Mouse (Mus musculus): ENCODE data around the gene Zbtb9. TPM values are rescaled to one million over a fixed set of nuclear protein-coding genes. Genes with fewer than 3 reads are reported as not detected.

Zbtb9 gene
- total RNA-seq, 2 experiments from 2014 or later = 14.8 to 15.7 TPM

GRCm38 (mm10) chr17:27048445-27049239 lies 75.7 kb downstream of the Zbtb9 start:
- no peak for TF ChIP-seq CTCF (conservative IDR thresholded peaks at IDR 0.05)
- Histone ChIP-seq H3K27ac (no peak overlapping the region), H3K4me3 (no peak overlapping the region)
- no peak for DNase-seq (ENCODE audit: low spot score in 2 of 2)

GRCm38 (mm10) chr17:27050853-27051252 lies 77.9 kb downstream of the Zbtb9 start:
- DNase-seq (ENCODE audit: low spot score in 2 of 2) = no peak
- H3K4me3 ChIP-seq = no peak overlapping the region
- TF ChIP-seq CTCF (conservative IDR thresholded peaks at IDR 0.05) = no peak
- H3K27ac ChIP-seq = no peak overlapping the region

GRCm38 (mm10) chr17:27051514-27051913 lies 78.5 kb downstream of the Zbtb9 start:
- no peak for DNase-seq (ENCODE audit: low spot score in 2 of 2)

GRCm38 (mm10) chr17:27056170-27056569 lies 83.2 kb downstream of the Zbtb9 start:
- DNase-seq (ENCODE audit: low spot score in 2 of 2) = no peak
- Histone ChIP-seq H3K4me3 (peak overlapping the region; percentile 49), H3K27ac (peak overlapping the region; percentile 73)
- no peak for TF ChIP-seq CTCF (conservative IDR thresholded peaks at IDR 0.05)

More at GRCm38 (mm10) chr17:27051514-27051913, 78.5 kb downstream of the Zbtb9 start:
- TF ChIP-seq CTCF (conservative IDR thresholded peaks at IDR 0.05) = no peak
- H3K27ac ChIP-seq = no peak overlapping the region
- H3K4me3 ChIP-seq = no peak overlapping the region

- peak within 1 kb of the TSS; percentile 49 for H3K4me3 ChIP-seq
- peak within 1 kb of the TSS; percentile 73 for H3K27ac ChIP-seq
- no peak for TF ChIP-seq CTCF (conservative IDR thresholded peaks at IDR 0.05)
- DNase-seq (ENCODE audit: low spot score in 2 of 2) = no peak
Observed at GRCm38 (mm10) chr17:27056812-27057516, 84.0 kb downstream of the Zbtb9 start, which contains the start of gene Itpr3. Gene Itpr3 (plus strand): TSS chr17:27057304.

- Histone ChIP-seq H3K27ac (no peak overlapping the region; the same call in 1 of the 2 replicates), H3K4me3 (peak overlapping the region; percentile 49)
- DNase-seq (ENCODE audit: low spot score in 2 of 2) = no peak
- TF ChIP-seq CTCF (conservative IDR thresholded peaks at IDR 0.05) = no peak
Observed at GRCm38 (mm10) chr17:27057517-27058055, 84.6 kb downstream of the Zbtb9 start.

Small RNAs within 50 kb of the gene (microRNA-seq; reads per million reads assigned to microRNA genes)
- gene Mir3083 (17.9 to 57.3 reads per million in 2 experiments), gene Mir6968 (2.2 to 3.1 reads per million in 2 experiments)

Other genes with a start within 250 kb of the Zbtb9 start
- 10 to 100 TPM; 31.5 to 35.7 TPM for gene Bnip1, start 192.1 kb upstream of the Zbtb9 start, total RNA-seq (2021)
- gene Nkx2-5, start 128.2 kb upstream of the Zbtb9 start, total RNA-seq (2021) = not detected
- 1 to 10 TPM; 2.8 to 3.3 TPM for gene Kifc5b, start 56.1 kb upstream of the Zbtb9 start, total RNA-seq (2021)
- 10 to 100 TPM; 31.4 to 33.9 TPM for gene Phf1, start 40.1 kb upstream of the Zbtb9 start, total RNA-seq (2021)
- gene Cuta, start 33.6 kb upstream of the Zbtb9 start, total RNA-seq (2021) = 10 to 100 TPM; 91.3 to 95.8 TPM
- gene Syngap1, start 31.9 kb upstream of the Zbtb9 start, total RNA-seq (2021) = 100 to 1,000 TPM; 463 to 497 TPM
- gene Bak1, start 55.8 kb downstream of the Zbtb9 start, total RNA-seq (2021) = 10 to 100 TPM; 12.7 to 14.3 TPM
- gene Itpr3, start 84.1 kb downstream of the Zbtb9 start, total RNA-seq (2021) = 1 to 10 TPM; 2.6 to 3.6 TPM
- 100 to 1,000 TPM; 182 to 220 TPM for gene Uqcc2, start 160.7 kb downstream of the Zbtb9 start, total RNA-seq (2021)
- gene Ip6k3, start 194.6 kb downstream of the Zbtb9 start, total RNA-seq (2021) = under 1 TPM; 0.15 to 0.20 TPM
- 10 to 100 TPM; 44.6 to 44.7 TPM for gene Lemd2, start 231.3 kb downstream of the Zbtb9 start, total RNA-seq (2021)